Mouse (Mus musculus): ENCODE data around the gene Pogz. TPM values are rescaled to one million over a fixed set of nuclear protein-coding genes. Genes with fewer than 3 reads are reported as not detected.
"Not testable (repeated sequence)": the region's sequence is repeated elsewhere in the genome, so short reads cannot be mapped to it uniquely, and the experiment has no call there.

Gene Pogz
- polyA plus RNA-seq, 1 experiment from 2014 or later = 12.7 TPM

DNA sequence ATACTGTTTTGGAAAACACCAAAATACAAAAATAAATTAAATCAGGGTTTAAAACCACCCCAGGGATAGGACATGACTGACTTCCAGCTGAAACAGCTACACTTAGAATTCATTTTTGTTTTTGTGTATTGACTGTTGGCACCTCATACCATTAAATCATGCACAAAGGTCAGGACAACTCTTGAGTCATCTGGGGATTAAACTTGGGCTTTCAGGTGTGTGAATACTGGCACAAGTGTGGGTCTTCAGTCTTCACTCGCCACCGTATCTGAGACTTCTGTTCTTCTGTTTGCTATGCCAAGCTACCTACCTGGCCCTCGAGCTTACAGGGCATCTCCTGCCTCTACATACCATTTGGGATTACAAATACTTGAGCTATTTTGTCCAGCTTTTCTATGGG, 45.2 kb downstream of the Pogz start:
- Histone ChIP-seq H3K27ac (ENCODE audit: low read depth, low read length) (no peak overlapping the region), H3K36me3 (ENCODE audit: control insufficient read depth, insufficient read depth, low read length) (peaks cover 38% of the 10 kb centered on the region), H3K9me3 (ENCODE audit: control insufficient read depth, low read length) (no peaks in the 10 kb centered on the region), H3K4me3 (ENCODE audit: low read depth, low read length) (no peak overlapping the region), H3K27me3 (replicated peaks; ENCODE audit: control insufficient read depth, insufficient read depth, low read length) (no peaks in the 10 kb centered on the region), H3K9ac (ENCODE audit: low read depth, low read length) (no peak overlapping the region), H3K4me1 (replicated peaks; ENCODE audit: control insufficient read depth, insufficient read depth, low read length) (peaks cover 15% of the 10 kb centered on the region), H3K4me2 (no peak overlapping the region)
- DNase-seq (ENCODE audit: low spot score) (no peak), ATAC-seq (replicated peaks; ENCODE audit: low FRiP score) (no peak)
- WGBS = 86% methylated on average over 3 of the region's 3 CpGs

DNA sequence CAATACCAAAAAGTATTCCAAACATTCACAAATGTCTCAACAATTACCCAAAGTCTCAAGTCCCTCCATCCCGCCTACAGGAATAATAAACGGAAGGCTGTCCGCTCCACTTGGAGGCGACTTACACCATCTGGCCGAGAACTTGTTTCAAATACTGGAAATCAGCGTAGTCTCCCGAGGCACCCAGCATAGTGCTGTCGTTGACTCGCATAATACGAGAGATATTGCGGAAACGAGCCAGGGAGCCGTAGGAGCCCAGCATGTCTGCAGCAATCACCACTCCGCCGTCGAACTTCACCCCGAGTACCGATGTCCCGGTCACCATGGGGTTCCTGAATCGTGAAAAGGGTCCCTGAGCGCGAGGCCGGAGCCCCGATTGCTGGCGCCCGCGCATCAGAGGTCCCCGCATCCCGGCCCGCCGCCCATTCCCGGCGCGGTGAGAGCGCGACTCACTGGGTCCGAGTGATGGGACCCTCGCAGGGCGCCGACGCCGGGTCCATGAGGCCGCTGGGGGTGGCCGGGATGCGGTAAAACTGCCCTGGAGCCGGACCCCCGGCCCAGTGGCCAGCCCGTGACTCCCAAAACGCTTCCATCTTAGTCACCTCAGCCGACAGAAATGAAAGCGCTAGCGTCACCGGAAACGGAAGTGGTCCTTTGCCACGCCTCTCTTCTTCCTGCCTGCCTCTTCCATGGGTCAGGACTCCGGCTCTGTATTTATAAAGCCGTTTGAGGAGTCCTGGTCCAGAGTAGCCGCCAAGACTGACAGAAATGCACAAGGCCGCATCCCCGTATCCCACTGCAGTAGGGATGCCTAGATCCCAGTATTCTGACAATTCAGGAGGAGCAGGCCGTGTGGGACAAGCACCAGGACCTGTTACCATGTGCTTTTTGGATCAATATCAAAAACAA, 49.2 kb downstream of the Pogz start, which contains the start of gene Psmb4:
Psmb4 (minus strand) TSS at position 646 of the 909 bp plus-strand sequence.
- Histone ChIP-seq H3K9me3 (ENCODE audit: control insufficient read depth, low read length) (no peaks in the 10 kb centered on the region), H3K4me1 (replicated peaks; ENCODE audit: control insufficient read depth, insufficient read depth, low read length) (peaks cover 15% of the 10 kb centered on the region), H3K9ac (ENCODE audit: low read depth, low read length) (peak within 1 kb of the TSS; percentile 75), H3K36me3 (ENCODE audit: control insufficient read depth, insufficient read depth, low read length) (peaks cover 19% of the 10 kb centered on the region), H3K27me3 (replicated peaks; ENCODE audit: control insufficient read depth, insufficient read depth, low read length) (no peaks in the 10 kb centered on the region), H3K4me2 (peak within 1 kb of the TSS; percentile 95), H3K27ac (ENCODE audit: low read depth, low read length) (peak within 1 kb of the TSS; percentile 76; the same call in 1 of the 2 replicates), H3K4me3 (ENCODE audit: low read depth, low read length) (peak within 1 kb of the TSS; percentile 100)
- peak; percentile 89 for DNase-seq (ENCODE audit: low spot score)
- ATAC-seq (replicated peaks; ENCODE audit: low FRiP score) = peak; percentile 83
- under 1% methylated on average over 61 of the region's 61 CpGs for WGBS

DNA sequence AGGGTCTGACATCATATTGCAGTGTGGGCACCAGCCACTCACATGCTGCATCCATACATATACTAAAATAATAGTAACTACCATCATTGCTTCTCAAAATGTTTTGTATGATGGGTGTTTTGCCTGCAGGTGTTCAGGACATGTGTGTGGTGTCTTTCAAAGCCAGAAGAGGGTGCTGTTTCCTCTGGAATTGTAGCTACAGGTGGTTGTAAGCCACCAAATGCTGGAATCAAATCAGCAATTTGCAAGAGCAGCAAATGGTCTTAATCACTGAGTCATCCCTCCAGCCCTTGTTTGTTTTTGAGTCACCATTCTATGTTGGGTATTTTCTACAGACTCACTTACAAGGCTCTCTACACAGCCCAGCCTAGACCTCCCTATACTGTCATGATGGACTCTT, 51.2 kb downstream of the Pogz start:
- Histone ChIP-seq H3K9ac (ENCODE audit: low read depth, low read length) (no peak overlapping the region), H3K36me3 (ENCODE audit: control insufficient read depth, insufficient read depth, low read length) (peaks cover 12% of the 10 kb centered on the region), H3K9me3 (ENCODE audit: control insufficient read depth, low read length) (no peaks in the 10 kb centered on the region), H3K27ac (ENCODE audit: low read depth, low read length) (no peak overlapping the region), H3K4me2 (no peak overlapping the region), H3K4me3 (ENCODE audit: low read depth, low read length) (no peak overlapping the region), H3K4me1 (replicated peaks; ENCODE audit: control insufficient read depth, insufficient read depth, low read length) (peaks cover 15% of the 10 kb centered on the region), H3K27me3 (replicated peaks; ENCODE audit: control insufficient read depth, insufficient read depth, low read length) (no peaks in the 10 kb centered on the region)
- ATAC-seq (replicated peaks; ENCODE audit: low FRiP score) = no peak
- no peak for DNase-seq (ENCODE audit: low spot score)

DNA sequence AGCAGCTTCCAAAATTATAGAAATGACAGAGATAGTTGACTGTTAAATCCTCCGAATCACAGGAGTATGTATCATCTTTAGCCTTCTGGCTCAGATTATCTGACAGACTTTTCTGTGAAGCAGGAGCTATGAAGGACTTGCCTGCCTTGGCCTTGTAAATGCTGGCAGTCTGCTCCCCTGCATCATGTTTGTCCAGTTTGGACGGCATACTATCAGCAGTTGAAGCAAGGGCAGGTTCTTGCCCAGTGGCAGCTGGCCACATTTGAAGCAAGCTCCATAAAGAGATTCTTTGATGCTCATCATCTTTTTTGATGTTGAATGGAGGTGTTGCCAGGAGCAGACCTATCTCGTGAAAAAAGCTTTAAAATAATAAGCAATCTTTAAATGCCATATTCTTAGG, 56.7 kb downstream of the Pogz start:
- ATAC-seq (replicated peaks; ENCODE audit: low FRiP score) = no peak
- Histone ChIP-seq H3K27me3 (replicated peaks; ENCODE audit: control insufficient read depth, insufficient read depth, low read length) (peaks cover 4% of the 10 kb centered on the region; the same call in 1 of the 2 replicates), H3K36me3 (ENCODE audit: control insufficient read depth, insufficient read depth, low read length) (no peaks in the 10 kb centered on the region), H3K9me3 (ENCODE audit: control insufficient read depth, low read length) (no peaks in the 10 kb centered on the region), H3K9ac (ENCODE audit: low read depth, low read length) (no peak overlapping the region), H3K4me3 (ENCODE audit: low read depth, low read length) (no peak overlapping the region), H3K4me1 (replicated peaks; ENCODE audit: control insufficient read depth, insufficient read depth, low read length) (no peaks in the 10 kb centered on the region), H3K4me2 (no peak overlapping the region), H3K27ac (ENCODE audit: low read depth, low read length) (no peak overlapping the region)
- DNase-seq (ENCODE audit: low spot score) = no peak
- 65% methylated on average over 3 of the region's 3 CpGs for WGBS

DNA sequence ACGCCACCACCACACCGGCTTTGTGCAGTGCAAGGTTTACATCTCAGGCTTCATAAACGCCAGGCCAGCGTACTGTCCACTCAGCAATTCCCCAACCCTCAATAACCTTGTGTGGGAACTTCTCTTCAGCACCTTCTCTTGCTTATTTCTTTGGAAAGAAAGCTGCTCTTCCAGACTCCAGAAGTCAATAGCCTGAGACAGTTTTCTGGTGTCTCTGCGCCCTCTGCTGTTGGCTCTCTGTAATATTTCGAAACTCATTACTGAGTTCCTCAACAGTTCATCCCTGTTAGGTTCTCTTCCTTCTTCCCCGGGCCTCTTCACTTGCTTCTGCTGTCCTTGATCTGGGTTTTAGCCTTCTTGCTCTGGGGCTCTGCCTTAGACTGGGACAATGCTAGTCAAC, 65.4 kb downstream of the Pogz start:
- no peak for DNase-seq (ENCODE audit: low spot score)
- Histone ChIP-seq H3K27me3 (replicated peaks; ENCODE audit: control insufficient read depth, insufficient read depth, low read length) (no peaks in the 10 kb centered on the region; the same call in 1 of the 2 replicates), H3K9me3 (ENCODE audit: control insufficient read depth, low read length) (no peaks in the 10 kb centered on the region), H3K36me3 (ENCODE audit: control insufficient read depth, insufficient read depth, low read length) (no peaks in the 10 kb centered on the region), H3K4me1 (replicated peaks; ENCODE audit: control insufficient read depth, insufficient read depth, low read length) (peaks cover 4% of the 10 kb centered on the region; the same call in 1 of the 2 replicates), H3K4me3 (ENCODE audit: low read depth, low read length) (no peak overlapping the region), H3K27ac (ENCODE audit: low read depth, low read length) (no peak overlapping the region), H3K9ac (ENCODE audit: low read depth, low read length) (no peak overlapping the region), H3K4me2 (no peak overlapping the region)
- WGBS = 24% methylated on average over 7 of the region's 7 CpGs
- peak; percentile 36 for ATAC-seq (replicated peaks; ENCODE audit: low FRiP score)

- ATAC-seq (replicated peaks; ENCODE audit: low FRiP score); H3K36me3 ChIP-seq (ENCODE audit: control insufficient read depth, insufficient read depth, low read length); H3K27ac ChIP-seq (ENCODE audit: low read depth, low read length); H3K9me3 ChIP-seq (ENCODE audit: control insufficient read depth, low read length); H3K4me1 ChIP-seq (replicated peaks; ENCODE audit: control insufficient read depth, insufficient read depth, low read length); H3K4me3 ChIP-seq (ENCODE audit: low read depth, low read length); H3K4me2 ChIP-seq; DNase-seq (ENCODE audit: low spot score); H3K27me3 ChIP-seq (replicated peaks; ENCODE audit: control insufficient read depth, insufficient read depth, low read length); H3K9ac ChIP-seq (ENCODE audit: low read depth, low read length): not testable (repeated sequence)
- WGBS = 58% methylated on average over 3 of the region's 3 CpGs
These were observed 67.4 kb downstream of the Pogz start for GRCm38 (mm10) chr3:94904759-94905158.

GRCm38 (mm10) chr3:94906482-94906881, 69.1 kb downstream of the Pogz start:
- Histone ChIP-seq H3K4me2 (no peak overlapping the region), H3K9me3 (ENCODE audit: control insufficient read depth, low read length) (no peaks in the 10 kb centered on the region), H3K27ac (ENCODE audit: low read depth, low read length) (no peak overlapping the region), H3K4me1 (replicated peaks; ENCODE audit: control insufficient read depth, insufficient read depth, low read length) (peaks cover 4% of the 10 kb centered on the region; the same call in 1 of the 2 replicates), H3K36me3 (ENCODE audit: control insufficient read depth, insufficient read depth, low read length) (no peaks in the 10 kb centered on the region), H3K9ac (ENCODE audit: low read depth, low read length) (no peak overlapping the region), H3K4me3 (ENCODE audit: low read depth, low read length) (no peak overlapping the region), H3K27me3 (replicated peaks; ENCODE audit: control insufficient read depth, insufficient read depth, low read length) (no peaks in the 10 kb centered on the region; the same call in 1 of the 2 replicates)
- ATAC-seq (replicated peaks; ENCODE audit: low FRiP score) = peak; percentile 85
- no peak for DNase-seq (ENCODE audit: low spot score)
- WGBS = 31% methylated on average over 1 of the region's 1 CpGs

- Histone ChIP-seq H3K27me3 (replicated peaks; ENCODE audit: control insufficient read depth, insufficient read depth, low read length) (no peaks in the 10 kb centered on the region; the same call in 1 of the 2 replicates), H3K4me1 (replicated peaks; ENCODE audit: control insufficient read depth, insufficient read depth, low read length) (peaks cover 4% of the 10 kb centered on the region; the same call in 1 of the 2 replicates), H3K36me3 (ENCODE audit: control insufficient read depth, insufficient read depth, low read length) (no peaks in the 10 kb centered on the region), H3K4me3 (ENCODE audit: low read depth, low read length) (no peak overlapping the region), H3K4me2 (no peak overlapping the region), H3K9ac (ENCODE audit: low read depth, low read length) (no peak overlapping the region), H3K27ac (ENCODE audit: low read depth, low read length) (no peak overlapping the region), H3K9me3 (ENCODE audit: control insufficient read depth, low read length) (no peaks in the 10 kb centered on the region)
- ATAC-seq (replicated peaks; ENCODE audit: low FRiP score) (no peak), DNase-seq (ENCODE audit: low spot score) (no peak)
- 71% methylated on average over 2 of the region's 2 CpGs for WGBS
These were observed 73.8 kb downstream of the Pogz start for GRCm38 (mm10) chr3:94911050-94911693.

Data from liver, embryonic 11.5 days (tissue).